Mouse (Mus musculus) CH12.LX (cell line): Measurements from ENCODE around the gene Grin2a. TPM values are rescaled to one million over a fixed set of nuclear protein-coding genes. Genes with fewer than 3 reads are reported as not detected.

Experiments used
- DNase-seq: peaks from one replicate; pipeline ENCODE4 v3.0.0-alpha.2; 2013; ENCODE audit errors: extremely low read depth
- H3K27ac ChIP-seq: 2 replicates; pipeline ENCODE4 v1.5.1; 2012; ENCODE audit warnings: low read depth, mild to moderate bottlenecking, control low read depth, moderate library complexity; ENCODE audit not compliant: insufficient read depth
- H3K27me3 ChIP-seq: replicated peaks from 2 replicates; pipeline ENCODE3; 2012; ENCODE audit warnings: inconsistent platforms
- H3K36me3 ChIP-seq, 2 experiments: replicated peaks in 1 of 2; 2 replicates each; pipeline versions ENCODE3 to v1.6.1; 2012; ENCODE audit warnings: inconsistent platforms in 1 of 2, low read length in 1 of 2, mild to moderate bottlenecking in 1 of 2, mixed read lengths in 1 of 2, moderate library complexity in 1 of 2; ENCODE audit not compliant: control insufficient read depth in 1 of 2, insufficient read depth in 1 of 2
- H3K4me1 ChIP-seq, 2 experiments: 2 replicates each; pipeline ENCODE4 v1.6.1; 2012; ENCODE audit warnings: inconsistent platforms in 1 of 2, moderate library complexity in 1 of 2; ENCODE audit not compliant: insufficient read depth in 2 of 2, control insufficient read depth in 1 of 2
- H3K4me2 ChIP-seq: 2 replicates; pipeline ENCODE4 v1.6.1; 2012; ENCODE audit warnings: low read depth, mild to moderate bottlenecking, control low read depth; ENCODE audit not compliant: poor library complexity, insufficient read depth, severe bottlenecking
- H3K4me3 ChIP-seq, 3 experiments: fragments of 150-350 bp in 1 of 3; sonication (generic) in 1 of 3; replicated peaks in 1 of 3; 2 replicates each; pipeline versions ENCODE3 to v1.5.1; 2011 to 2012; ENCODE audit warnings: low read depth in 2 of 3, low read length in 2 of 3, mild to moderate bottlenecking in 2 of 3, moderate library complexity in 2 of 3, control low read depth in 1 of 3, improper control_type of control experiment in 1 of 3, inconsistent platforms in 1 of 3, mixed read lengths in 1 of 3; ENCODE audit not compliant: poor library complexity in 1 of 3
- H3K79me2 ChIP-seq: replicated peaks from 2 replicates; pipeline ENCODE4 v1.6.1; 2012; ENCODE audit warnings: mild to moderate bottlenecking, moderate library complexity; ENCODE audit not compliant: control insufficient read depth, poor library complexity, insufficient read depth, severe bottlenecking; ENCODE audit errors: extremely low read depth
- H3K9ac ChIP-seq: 2 replicates; pipeline ENCODE4 v1.6.1; 2012; ENCODE audit warnings: low read depth, mild to moderate bottlenecking, control low read depth, moderate library complexity; ENCODE audit not compliant: insufficient read depth
- H3K9me3 ChIP-seq: replicated peaks from 2 replicates; pipeline ENCODE3; 2012; ENCODE audit warnings: low read length, inconsistent platforms, mixed read lengths
- BHLHE40 ChIP-seq: IDR thresholded peaks from 2 replicates; pipeline ENCODE4 v1.6.1; 2011; ENCODE audit warnings: mild to moderate bottlenecking, low read depth, low read length, improper control_type of control experiment
- CHD1 ChIP-seq: IDR thresholded peaks from 2 replicates; pipeline ENCODE4 v1.6.1; 2012; ENCODE audit warnings: low read depth, low read length, improper control_type of control experiment, inconsistent platforms
- CHD2 ChIP-seq: IDR thresholded peaks from 2 replicates; pipeline ENCODE4 v1.6.1; 2011; ENCODE audit warnings: low read length, improper control_type of control experiment
- CTCF ChIP-seq, 2 experiments: IDR thresholded peaks in 1 of 2; conservative IDR thresholded peaks in 1 of 2; 2 replicates each; pipeline ENCODE4 v1.5.1; 2011 to 2012; ENCODE audit warnings: low read depth in 2 of 2, low read length in 2 of 2, improper control_type of control experiment in 1 of 2, inconsistent platforms in 1 of 2, mild to moderate bottlenecking in 1 of 2, moderate library complexity in 1 of 2
- E2F4 ChIP-seq: IDR thresholded peaks from 2 replicates; pipeline ENCODE4 v1.6.1; 2011; ENCODE audit warnings: low read depth, low read length, improper control_type of control experiment; ENCODE audit not compliant: insufficient replicate concordance
- EP300 ChIP-seq: IDR thresholded peaks from 2 replicates; pipeline ENCODE4 v1.6.1; 2011; ENCODE audit warnings: low read length, improper control_type of control experiment
- ETS1 ChIP-seq: conservative IDR thresholded peaks from 2 replicates; pipeline ENCODE4 v1.6.1; 2012; ENCODE audit warnings: low read depth, mild to moderate bottlenecking, inconsistent platforms, low read length, improper control_type of control experiment, moderate library complexity
- GABPA ChIP-seq: IDR thresholded peaks from 2 replicates; pipeline ENCODE4 v1.6.1; 2012; ENCODE audit warnings: low read depth, low read length, improper control_type of control experiment, inconsistent platforms; ENCODE audit not compliant: insufficient replicate concordance
- HCFC1 ChIP-seq: IDR thresholded peaks from 2 replicates; pipeline ENCODE4 v1.6.1; 2012; ENCODE audit warnings: low read depth, mild to moderate bottlenecking, inconsistent platforms, low read length, improper control_type of control experiment
- IRF4 ChIP-seq: IDR thresholded peaks from 2 replicates; pipeline ENCODE4 v1.6.1; 2014; ENCODE audit warnings: low read depth, mild to moderate bottlenecking, inconsistent platforms, low read length, improper control_type of control experiment
- JUN ChIP-seq: IDR thresholded peaks from 2 replicates; pipeline ENCODE4 v1.6.1; 2011; ENCODE audit warnings: low read depth, mild to moderate bottlenecking, low read length, improper control_type of control experiment, moderate library complexity; ENCODE audit not compliant: insufficient read depth
- JUND ChIP-seq: conservative IDR thresholded peaks from 2 replicates; pipeline ENCODE4 v1.6.1; 2011; ENCODE audit warnings: low read depth, low read length, improper control_type of control experiment
- KAT2A ChIP-seq: IDR thresholded peaks from 2 replicates; pipeline ENCODE4 v1.6.1; 2012; ENCODE audit warnings: low read length, improper control_type of control experiment, inconsistent platforms; ENCODE audit not compliant: insufficient replicate concordance
- NELFE ChIP-seq: IDR thresholded peaks from 2 replicates; pipeline ENCODE4 v1.6.1; 2011; ENCODE audit warnings: low read depth, low read length, improper control_type of control experiment
- POLR2A ChIP-seq: IDR thresholded peaks from 2 replicates; pipeline ENCODE4 v1.6.1; 2011; ENCODE audit warnings: low read depth, mild to moderate bottlenecking, improper control_type of control experiment, low read length
- RAD21 ChIP-seq: IDR thresholded peaks from 2 replicates; pipeline ENCODE4 v1.6.1; 2011; ENCODE audit warnings: low read depth, mild to moderate bottlenecking, low read length, improper control_type of control experiment, moderate library complexity
- SMC3 ChIP-seq: IDR thresholded peaks from 2 replicates; pipeline ENCODE4 v1.6.1; 2011; ENCODE audit warnings: low read depth, low read length, improper control_type of control experiment
- TBP ChIP-seq: conservative IDR thresholded peaks from 2 replicates; pipeline ENCODE4 v1.6.1; 2011; ENCODE audit warnings: low read depth, low read length, improper control_type of control experiment
- TCF12 ChIP-seq: IDR thresholded peaks from 2 replicates; pipeline ENCODE4 v1.6.1; 2014; ENCODE audit warnings: low read depth, mild to moderate bottlenecking, inconsistent platforms, low read length, improper control_type of control experiment
- UBTF ChIP-seq: IDR thresholded peaks from 2 replicates; pipeline ENCODE4 v1.6.1; 2012; ENCODE audit warnings: low read depth, mild to moderate bottlenecking, inconsistent platforms, low read length, improper control_type of control experiment, moderate library complexity
- ZKSCAN1 ChIP-seq: IDR thresholded peaks from 2 replicates; pipeline ENCODE4 v1.6.1; 2012; ENCODE audit warnings: low read depth, inconsistent platforms, low read length, improper control_type of control experiment, borderline replicate concordance
- ZMIZ1 ChIP-seq: IDR thresholded peaks from 2 replicates; pipeline ENCODE4 v1.6.1; 2012; ENCODE audit warnings: low read depth, mild to moderate bottlenecking, inconsistent platforms, low read length, improper control_type of control experiment
- ZNF384 ChIP-seq: IDR thresholded peaks from 2 replicates; pipeline ENCODE4 v1.6.1; 2012; ENCODE audit warnings: low read depth, low read length, improper control_type of control experiment, inconsistent platforms
- dilution Hi-C: fragments of 300-500 bp; cut with MboI; formaldehyde crosslinking; loops from 2 replicates; pipeline ENCODE4 v1.14.3; 2020; ENCODE audit warnings: low sequenced_read_pairs; ENCODE audit not compliant: extremely low pct_unique_long_range_greater_than_20kb, extremely low pct_ligation_motif_present
- in situ Hi-C: fragments of 300-500 bp; cut with MboI; formaldehyde crosslinking; loops from 3 replicates; pipeline ENCODE4 v1.14.3; 2019; ENCODE audit warnings: low sequenced_read_pairs, low pct_ligation_motif_present, low pct_unique_long_range_greater_than_20kb, mixed read lengths
- polyA plus RNA-seq: library from polyadenylated mRNA; unstranded; fragments of >175 nt; gene quantifications from 2 replicates; pipeline ENCODE4 v1.2.1, GENCODE M21; 2012; ENCODE audit warnings: low read depth; ENCODE audit not compliant: insufficient read length
- total RNA-seq, 2 experiments: library from RNA; depleted of rRNA; stranded (reverse); fragments of 300-350 nt in 1 of 2; fragments of >200 nt in 1 of 2; gene quantifications; 2 replicates each; pipeline ENCODE4 v1.2.3; 2012 to 2014

Gene Grin2a
- total and polyA plus RNA-seq, 3 experiments: not detected

GRCm38 (mm10) chr16:9954266-9954665, 41.1 kb downstream of the Grin2a start:
- no peaks in the 10 kb centered on the region for H3K79me2 ChIP-seq

GRCm38 (mm10) chr16:9953396-9953831, 41.9 kb downstream of the Grin2a start:
- dilution Hi-C loops: no loop called here
- H3K27ac ChIP-seq: no peak overlapping the region
- H3K4me2 ChIP-seq: no peak overlapping the region
- H3K27me3 ChIP-seq: peaks cover 13% of the 10 kb centered on the region
- H3K9me3 ChIP-seq: no peaks in the 10 kb centered on the region
- no peaks in the 10 kb centered on the region for H3K79me2 ChIP-seq
- peaks cover 0 to 10% of the 10 kb centered on the region in 2 experiments; a peak in 2 of 4 replicates for H3K4me1 ChIP-seq
- in situ Hi-C loops: no loop called here
- no peak for DNase-seq
- TF ChIP-seq TCF12 (no peak), ZMIZ1 (no peak), UBTF (no peak), CHD1 (no peak), BHLHE40 (no peak), GABPA (no peak), TBP (no peak), CTCF (conservative IDR thresholded peaks at IDR 0.05 in 1 of 2, IDR thresholded peaks at IDR 0.05 in 1 of 2; ENCODE audit: low read depth in 2 of 2, low read length in 2 of 2) (no peak), ZKSCAN1 (no peak), JUN (no peak), CHD2 (no peak), ETS1 (no peak)
- TF ChIP-seq, all 38 proteins: peak for 0
- Histone ChIP-seq H3K4me3 (no peak overlapping the region), H3K9ac (no peak overlapping the region), H3K36me3 (no peaks in the 10 kb centered on the region)

More at GRCm38 (mm10) chr16:9954266-9954665, 41.1 kb downstream of the Grin2a start:
- no peak overlapping the region for H3K4me3 ChIP-seq
- H3K27ac ChIP-seq: no peak overlapping the region
- H3K27me3 ChIP-seq: peaks cover 10% of the 10 kb centered on the region
- H3K36me3 ChIP-seq: no peaks in the 10 kb centered on the region
- no peak overlapping the region for H3K9ac ChIP-seq
- peaks cover 0 to 10% of the 10 kb centered on the region in 2 experiments; a peak in 2 of 4 replicates for H3K4me1 ChIP-seq
- H3K4me2 ChIP-seq: no peak overlapping the region
- dilution Hi-C loops: no loop called here
- in situ Hi-C loops: no loop called here
- no peak for TF ChIP-seq ETS1
- no peak for TF ChIP-seq JUND
- TF ChIP-seq E2F4: no peak
- TF ChIP-seq POLR2A: no peak
- no peak for TF ChIP-seq EP300
- TF ChIP-seq HCFC1: no peak
- no peak for TF ChIP-seq BHLHE40
- no peak for TF ChIP-seq IRF4
- no peak for TF ChIP-seq RAD21
- TF ChIP-seq ZMIZ1: no peak
- TF ChIP-seq TBP: no peak
- TF ChIP-seq GABPA: no peak
- no peak for TF ChIP-seq TCF12
- TF ChIP-seq SMC3: no peak
- TF ChIP-seq NELFE: no peak
- no peak for TF ChIP-seq KAT2A
- TF ChIP-seq ZNF384: no peak
- TF ChIP-seq, all 38 proteins: peak for 0
- no peak for DNase-seq
- no peaks in the 10 kb centered on the region for H3K9me3 ChIP-seq
